ENCODE assay signal across 8 mouse cellular contexts in the genomic region with DNA sequence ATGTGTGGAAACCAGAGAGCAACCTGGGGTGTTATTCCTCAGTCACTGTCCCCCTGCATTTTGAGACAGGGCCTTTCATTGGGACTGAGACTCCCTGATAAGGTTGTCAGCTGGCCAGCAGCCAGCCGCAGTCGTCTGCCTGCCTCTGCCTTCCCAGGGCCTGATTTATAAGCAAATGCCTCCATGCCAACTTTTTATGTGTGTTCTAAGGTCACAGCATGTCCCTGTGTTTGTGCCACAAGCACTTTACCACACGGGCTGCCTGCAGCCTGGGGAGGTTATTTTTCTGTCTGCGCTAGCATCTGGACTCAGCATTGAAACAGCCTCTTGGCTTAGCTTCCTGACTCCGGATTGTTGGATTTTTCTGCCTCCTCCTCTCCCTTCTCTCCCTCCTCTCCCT. TPM values are rescaled to one million over a fixed set of nuclear protein-coding genes. Genes with fewer than 3 reads are reported as not detected.
DNase-seq lines count a peak whose midpoint lies in the region; TF ChIP-seq lines count a peak whose summit lies in the region.

No protein-coding gene starts in this region.

- H3K4me1 ChIP-seq in testis, adult 2 months (ENCODE audit: control insufficient read depth, insufficient read depth, low read length) = peaks cover 4% of the 10 kb centered on the region

- no peak overlapping the region for H3K4me3 ChIP-seq in layer of hippocampus, adult 2 months
- no peak overlapping the region for H3K4me3 ChIP-seq in testis, adult 2 months (ENCODE audit: control insufficient read depth, low read depth, low read length)

- intact Hi-C loops in gastrocnemius, postnatal 36 days (cut with DNase I) = no loop called here

- no peaks in the 10 kb centered on the region for H3K36me3 ChIP-seq in testis, adult 2 months (ENCODE audit: control insufficient read depth, insufficient read depth, low read length)

- H3K27me3 ChIP-seq in testis, adult 2 months (ENCODE audit: control insufficient read depth, insufficient read depth, low read length) = no peaks in the 10 kb centered on the region

- no peak for DNase-seq in layer of hippocampus, adult 2 months (ENCODE audit: low spot score in 2 of 2)
- no peak for DNase-seq in layer of hippocampus, adult 8-10 months (ENCODE audit: low spot score in 2 of 2)
- DNase-seq in brain, adult 2 months (ENCODE audit: low read depth, low spot score) = peak; percentile 66
- DNase-seq in gastrocnemius, postnatal 36 days = peak; percentile 24 to 29
- DNase-seq in kidney, postnatal 14 days = peak; percentile 77
- DNase-seq in right cerebral cortex, adult 18-20 months = no peak
- DNase-seq in embryo, embryonic 10 days (ENCODE audit: low spot score) = no peak

- no peak for TF ChIP-seq CTCF in layer of hippocampus, adult 2 months (conservative IDR thresholded peaks at IDR 0.05)
- TF ChIP-seq CTCF in testis, adult 2 months (IDR thresholded peaks at IDR 0.05; ENCODE audit: control insufficient read depth, insufficient read depth, insufficient replicate concordance, low read depth, low read length) = no peak

- TF ChIP-seq POLR2A in testis, adult 2 months (IDR thresholded peaks at IDR 0.05; ENCODE audit: control insufficient read depth, low read depth, low read length) = no peak

- H3K27ac ChIP-seq in layer of hippocampus, adult 2 months = peak overlapping the region; percentile 80
- peak overlapping the region; percentile 22; the same call in 1 of the 2 replicates for H3K27ac ChIP-seq in testis, adult 2 months (ENCODE audit: control insufficient read depth, insufficient read depth, low read depth, low read length)

RNA-seq across cellular contexts. Expression of gene Ctdspl, which starts 47.9 kb away (rescaled TPM):
- total RNA-seq in layer of hippocampus, adult 2 months (2021) = 10 to 100 TPM; 23.9 to 28.0 TPM
- total RNA-seq in layer of hippocampus, adult 8-10 months (2022) = 10 to 100 TPM; 24.7 to 30.4 (median 28.1) TPM
- total RNA-seq in gastrocnemius, postnatal 36 days (2021) = 1 to 10 TPM; 4.9 to 5.1 TPM
- 7.8 and 8.1 TPM in 2 replicates for polyA plus RNA-seq in testis, adult 2 months (2012; rRNA removed)

Comparison
In these comparisons a context has a peak if more than half of its experiments do, and no peak if none do; other contexts are left out.
1. DNase-seq: peak in brain, adult 2 months (single experiment), gastrocnemius, postnatal 36 days (2 of 2) and kidney, postnatal 14 days (single experiment); none in layer of hippocampus, adult 2 months (0 of 2), layer of hippocampus, adult 8-10 months (0 of 2), right cerebral cortex, adult 18-20 months (single experiment) and embryo, embryonic 10 days (single experiment).
2. RNA of gene Ctdspl, which starts 47.9 kb away (total RNA-seq): 24.7 to 30.4 TPM in layer of hippocampus, adult 8-10 months and 23.9 to 28.0 TPM in layer of hippocampus, adult 2 months; 4.9 to 5.1 TPM in gastrocnemius, postnatal 36 days; every median in the first group is over 4 times any median in the second.